Mouse (Mus musculus): ENCODE measurements around the gene Endov.

- TF ChIP-seq CTCF (IDR thresholded peaks at IDR 0.05; ENCODE audit: insufficient read depth, low read length), result no peak
- TF ChIP-seq POLR2A (IDR thresholded peaks at IDR 0.05; ENCODE audit: borderline replicate concordance, extremely low read depth, low read depth, low read length), result no peak
Measured at GRCm38 (mm10) chr11:119544518-119545105, 53.5 kb downstream of the Endov start.

Data from lung, adult 2 months (tissue).